Comparison of ENCODE assay signal across 16 mouse cellular contexts in genomic region chr9:13225872-13226271, GRCm38 (mm10). TPM values are rescaled to one million over a fixed set of nuclear protein-coding genes. Genes with fewer than 3 reads are reported as not detected.
DNase-seq lines count a peak whose midpoint lies in the region; TF ChIP-seq lines count a peak whose summit lies in the region.
"Had no signal": no experiment of that assay in that cellular context is flagged by ENCODE, and none has a peak within 500 bp of the region (broad histone marks: within the 10 kb centered on the region; RNA-seq: fewer than 3 reads in every experiment).

No protein-coding gene starts in this region.

- H3K4me1 ChIP-seq in MEL (ENCODE audit: control insufficient read depth in 1 of 2, insufficient read depth in 2 of 2, low read length in 2 of 2): no peaks in the 10 kb centered on the region

- no peak overlapping the region for H3K27ac ChIP-seq in MEL (ENCODE audit: control insufficient read depth, low read depth, low read length)

- no peaks in the 10 kb centered on the region for H3K79me2 ChIP-seq in MEL (ENCODE audit: control insufficient read depth, insufficient read depth, low read length, poor library complexity)

- no peak for DNase-seq in MEL (ENCODE audit: low read depth, low spot score)
- no peak for DNase-seq in layer of hippocampus, adult 9-10 months (ENCODE audit: low spot score)
- DNase-seq: adrenal gland, adult 2 months; adrenal gland, adult 8-10 months; adrenal gland, postnatal 10 days; adrenal gland, postnatal 14 days; adrenal gland, postnatal 25 days; adrenal gland, postnatal 36 days; B cell, adult 2 months; cerebellum, adult 11 months; cerebellum, adult 11-12 months; cerebellum, adult 18-20 months; cerebellum, adult 2 months; cerebellum, adult 8-10 months had no signal

- no peak overlapping the region for H3K4me3 ChIP-seq in MEL (ENCODE audit: control insufficient read depth in 1 of 2, insufficient read depth in 1 of 2, low read depth in 2 of 2, low read length in 2 of 2)

- no peak for TF ChIP-seq CTCF in MEL (IDR thresholded peaks at IDR 0.05 in 2 of 3, conservative IDR thresholded peaks at IDR 0.05 in 1 of 3; ENCODE audit: control insufficient read depth in 1 of 3, insufficient read depth in 1 of 3, low read depth in 2 of 3, low read length in 3 of 3, poor library complexity in 1 of 3, severe bottlenecking in 1 of 3)

- H3K9me3 ChIP-seq in MEL (replicated peaks; ENCODE audit: insufficient read depth, low read length): no peaks in the 10 kb centered on the region

- TF ChIP-seq EP300 in MEL (IDR thresholded peaks at IDR 0.05; ENCODE audit: low read depth in 1 of 2, low read length in 2 of 2): no peak

- TF ChIP-seq RAD21 in MEL (IDR thresholded peaks at IDR 0.05; ENCODE audit: low read depth, low read length): no peak

- H3K27me3 ChIP-seq in MEL (ENCODE audit: control insufficient read depth in 1 of 2, insufficient read depth in 2 of 2, low read length in 2 of 2): peaks cover 2 to 8% of the 10 kb centered on the region in 2 experiments; a peak in 2 of 4 replicates
- H3K27me3 ChIP-seq: CH12.LX had no signal

- no peak for TF ChIP-seq POLR2A in MEL (IDR thresholded peaks at IDR 0.05; ENCODE audit: control insufficient read depth in 1 of 2, insufficient read depth in 1 of 2, low read depth in 1 of 2, low read length in 2 of 2, poor library complexity in 1 of 2)

- H3K9ac ChIP-seq in MEL (ENCODE audit: control insufficient read depth, low read depth, low read length, poor library complexity, severe bottlenecking): no peak overlapping the region

- H3K36me3 ChIP-seq in MEL (ENCODE audit: control insufficient read depth in 1 of 2, insufficient read depth in 2 of 2, low read length in 2 of 2): no peaks in the 10 kb centered on the region
- H3K36me3 ChIP-seq: G1E had no signal

TF ChIP-seq in MEL, 35 proteins besides CTCF, POLR2A, EP300 and RAD21:
- no peak for TF ChIP-seq CHD1 (IDR thresholded peaks at IDR 0.05; ENCODE audit: low read depth, low read length)
- TF ChIP-seq JUND (IDR thresholded peaks at IDR 0.05; ENCODE audit: low read depth, low read length): no peak
- no peak for TF ChIP-seq MAFK (IDR thresholded peaks at IDR 0.05; ENCODE audit: borderline replicate concordance, low read depth, low read length)
- peak; percentile 97; the same call in 1 of the 2 replicates for TF ChIP-seq POLR2AphosphoS5 (IDR thresholded peaks at IDR 0.05; ENCODE audit: borderline replicate concordance, low read depth, low read length)
- peak; percentile 23; the same call in 1 of the 2 replicates for TF ChIP-seq MAX (IDR thresholded peaks at IDR 0.05; ENCODE audit: low read length)
- no peak for TF ChIP-seq USF1 (IDR thresholded peaks at IDR 0.05; ENCODE audit: low read depth, low read length)
- TF ChIP-seq MYB (IDR thresholded peaks at IDR 0.05; ENCODE audit: low read depth, low read length): no peak
- no peak for TF ChIP-seq TBP (IDR thresholded peaks at IDR 0.05; ENCODE audit: low read depth, low read length)

RNA-seq across cellular contexts. Expression of gene Jrkl, which starts 19.8 kb away (rescaled TPM):
- total RNA-seq in MEL (2012; rRNA removed): 1.7 TPM in 2 replicates
- polyA plus RNA-seq in MEL (2012; ENCODE audit: insufficient read depth in 1 of 2, insufficient read length in 2 of 2, low read depth in 1 of 2, low replicate concordance in 2 of 2, missing spikeins in 1 of 2): 1 to 10 TPM in 1 of 2 experiments, not detected in 1; 3.1 TPM

RNA-seq across cellular contexts. Expression of gene Ccdc82, which starts 20.9 kb away (rescaled TPM):
- 8.4 and 11.0 TPM in 2 replicates for total RNA-seq in MEL (2012; rRNA removed)
- 10 to 100 TPM; 15.0 to 79.8 TPM for polyA plus RNA-seq in MEL (2012; ENCODE audit: insufficient read depth in 1 of 2, insufficient read length in 2 of 2, low read depth in 1 of 2, low replicate concordance in 2 of 2, missing spikeins in 1 of 2)
